Mouse (Mus musculus): ENCODE results near the gene Rab25.
A peak's percentile ranks its signal among the peaks of the same experiment; 100 is the strongest.

The Rab25 gene

GRCm38 (mm10) chr3:88542486-88542885, 5.6 kb downstream of the Rab25 start:
- DNase-seq (ENCODE audit: low read depth, low spot score) = no peak

DNA sequence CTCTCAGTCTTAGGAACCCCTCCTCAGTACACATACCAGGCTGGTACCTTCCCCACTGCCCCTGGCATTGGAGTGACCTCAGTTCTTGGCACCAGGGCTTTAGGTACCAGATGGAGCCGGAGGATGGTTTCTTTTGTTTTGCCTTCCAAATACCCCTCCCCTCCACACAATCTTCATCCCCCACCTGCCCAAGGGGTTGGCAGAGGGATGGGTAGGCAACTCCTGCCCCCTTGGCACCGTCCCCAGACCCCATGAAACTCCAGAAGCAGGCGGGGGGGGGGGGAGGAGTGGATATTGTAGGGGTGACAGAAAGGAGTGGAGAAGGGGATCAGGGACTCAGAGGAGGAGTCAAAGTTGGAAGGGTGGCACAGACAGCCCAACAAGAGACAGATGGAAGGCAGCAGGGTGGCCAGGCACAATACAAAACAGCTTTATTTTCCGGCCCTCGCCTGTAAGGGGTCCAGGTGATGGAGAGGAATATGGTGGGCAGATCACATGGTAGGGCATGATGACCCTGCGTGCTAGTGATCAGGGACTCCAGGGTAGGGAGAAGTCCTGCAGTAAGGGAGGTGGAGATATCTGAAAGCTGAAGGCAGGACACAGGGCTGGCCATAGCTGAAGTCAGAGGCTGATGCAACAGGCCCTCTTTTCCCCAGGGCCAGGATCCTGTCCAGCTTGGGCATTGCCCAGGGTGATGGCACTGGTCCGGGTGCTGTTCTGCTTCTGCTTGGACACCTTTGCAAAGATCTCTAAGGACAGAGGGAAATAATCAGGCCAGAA, 6.3 kb downstream of the Rab25 start:
- DNase-seq (ENCODE audit: low read depth, low spot score) = no peak

- DNase-seq (ENCODE audit: low read depth, low spot score) = no peak
These were observed 8.0 kb downstream of the Rab25 start for GRCm38 (mm10) chr3:88540085-88540484.

GRCm38 (mm10) chr3:88539397-88539796, 8.7 kb downstream of the Rab25 start:
- DNase-seq (ENCODE audit: low read depth, low spot score) = no peak

- no peak for DNase-seq (ENCODE audit: low read depth, low spot score)
These were observed 9.6 kb downstream of the Rab25 start for GRCm38 (mm10) chr3:88538271-88539145.

GRCm38 (mm10) chr3:88537146-88537545, 11.0 kb downstream of the Rab25 start:
- no peak for DNase-seq (ENCODE audit: low read depth, low spot score)

DNA sequence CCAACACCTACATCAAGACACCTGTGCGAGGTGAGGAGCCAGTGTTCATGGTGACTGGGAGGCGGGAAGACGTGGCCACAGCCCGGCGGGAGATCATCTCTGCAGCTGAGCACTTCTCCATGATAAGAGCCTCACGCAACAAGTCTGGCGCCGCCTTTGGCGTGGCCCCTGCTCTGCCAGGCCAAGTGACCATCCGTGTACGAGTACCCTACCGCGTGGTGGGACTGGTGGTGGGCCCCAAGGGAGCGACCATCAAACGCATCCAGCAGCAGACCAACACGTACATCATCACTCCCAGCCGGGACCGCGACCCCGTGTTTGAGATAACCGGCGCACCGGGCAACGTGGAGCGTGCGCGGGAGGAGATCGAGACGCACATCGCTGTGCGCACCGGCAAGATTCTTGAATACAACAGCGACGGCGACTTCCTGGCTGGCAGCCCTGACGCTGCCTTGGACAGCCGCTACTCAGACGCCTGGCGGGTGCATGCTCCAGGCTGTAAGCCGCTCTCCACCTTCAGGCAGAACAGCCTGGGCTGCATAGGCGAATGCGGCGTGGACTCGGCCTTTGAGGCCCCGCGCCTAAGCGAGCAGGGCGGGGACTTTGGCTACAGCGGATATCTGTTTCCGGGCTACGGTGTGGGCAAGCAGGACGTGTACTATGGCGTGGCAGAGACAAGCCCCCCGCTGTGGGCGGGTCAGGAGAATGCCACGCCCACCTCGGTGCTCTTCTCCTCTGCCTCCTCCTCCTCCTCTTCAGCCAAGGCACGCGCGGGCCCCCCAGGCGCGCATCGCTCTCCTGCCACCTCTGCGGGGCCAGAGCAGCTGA, 11.8 kb downstream of the Rab25 start:
- no peak for DNase-seq (ENCODE audit: low read depth, low spot score)

DNA sequence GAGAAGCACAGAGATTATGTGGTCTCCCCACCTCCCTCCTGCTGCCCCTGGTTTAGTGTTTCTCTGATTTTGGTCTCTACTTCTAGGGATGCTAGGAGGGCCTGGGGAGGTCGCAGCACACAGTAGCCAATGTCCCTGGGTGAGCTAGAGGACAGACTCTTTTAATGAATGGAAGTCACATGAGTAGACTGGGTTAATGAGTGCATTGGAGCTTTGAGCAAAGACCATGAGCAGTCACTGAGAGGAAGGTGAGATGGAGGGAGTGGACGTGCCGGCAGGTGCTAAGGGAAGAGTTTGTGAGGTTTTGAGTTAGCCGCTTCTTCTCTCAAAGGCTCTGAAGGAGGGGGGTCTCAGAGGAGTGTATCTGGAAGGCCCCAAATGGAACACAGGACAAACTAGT, 12.6 kb downstream of the Rab25 start:
- no peak for DNase-seq (ENCODE audit: low read depth, low spot score)

DNA sequence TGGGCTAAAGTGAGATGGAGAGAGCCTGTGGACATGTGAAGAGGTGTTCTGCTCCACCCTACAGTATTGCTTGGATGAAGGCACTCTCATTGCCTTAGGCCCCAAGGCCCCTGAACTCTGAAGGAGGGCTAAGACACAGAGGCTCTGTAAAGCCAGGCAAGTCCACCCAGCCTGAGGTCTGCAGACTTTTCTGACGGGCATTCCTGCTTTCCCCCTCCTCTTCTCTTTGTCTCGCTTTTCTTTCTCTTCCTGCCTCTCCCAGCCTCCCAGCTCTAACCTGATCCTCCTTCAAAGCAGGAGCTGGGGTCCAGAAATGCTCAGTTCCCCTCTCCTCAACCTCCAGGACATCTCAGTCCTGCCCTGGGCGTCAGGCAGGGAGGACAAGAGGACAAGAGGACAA, 13.1 kb downstream of the Rab25 start:
- DNase-seq (ENCODE audit: low read depth, low spot score) = no peak

GRCm38 (mm10) chr3:88533706-88534105, 14.4 kb downstream of the Rab25 start:
- DNase-seq (ENCODE audit: low read depth, low spot score) = no peak

DNA sequence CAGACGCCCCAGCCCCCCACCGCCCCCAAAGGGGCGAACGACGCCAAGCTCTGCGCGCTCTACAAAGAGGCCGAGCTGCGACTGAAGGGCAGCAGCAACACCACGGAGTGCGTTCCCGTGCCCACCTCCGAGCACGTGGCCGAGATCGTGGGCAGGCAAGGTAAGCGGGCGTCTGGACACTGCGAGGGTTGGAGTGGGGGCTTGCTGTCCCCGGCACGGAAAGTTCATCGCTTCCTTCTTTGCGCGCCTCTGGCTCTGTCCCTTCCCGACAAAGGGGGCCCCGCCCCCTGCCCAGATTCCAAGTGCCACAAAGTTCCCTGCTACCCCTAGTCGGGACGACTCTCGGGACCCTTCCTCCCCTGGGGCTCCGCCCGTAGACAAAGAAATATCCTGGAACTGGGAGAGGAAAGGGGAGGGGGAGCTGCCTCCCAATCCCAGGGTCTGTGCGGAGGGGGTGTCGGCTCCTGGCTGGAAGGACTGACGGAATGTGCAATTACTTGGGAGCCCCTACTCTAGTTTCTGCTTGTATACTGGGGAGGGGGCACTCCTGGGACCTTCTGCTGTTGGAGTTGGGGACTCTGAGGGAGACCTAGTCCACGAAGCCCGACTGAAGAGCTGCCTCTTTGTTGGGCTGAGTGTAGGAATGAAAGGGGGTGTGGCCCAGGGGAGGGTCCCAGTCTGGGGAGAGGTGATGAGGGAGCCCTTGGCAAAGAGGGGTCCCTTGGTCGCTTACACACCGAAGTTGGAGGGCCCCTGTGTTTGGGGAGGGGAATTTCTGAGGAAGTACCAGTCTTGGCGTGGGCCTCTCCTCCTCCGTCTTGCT, 15.2 kb downstream of the Rab25 start:
- DNase-seq (ENCODE audit: low read depth, low spot score) = no peak

DNA sequence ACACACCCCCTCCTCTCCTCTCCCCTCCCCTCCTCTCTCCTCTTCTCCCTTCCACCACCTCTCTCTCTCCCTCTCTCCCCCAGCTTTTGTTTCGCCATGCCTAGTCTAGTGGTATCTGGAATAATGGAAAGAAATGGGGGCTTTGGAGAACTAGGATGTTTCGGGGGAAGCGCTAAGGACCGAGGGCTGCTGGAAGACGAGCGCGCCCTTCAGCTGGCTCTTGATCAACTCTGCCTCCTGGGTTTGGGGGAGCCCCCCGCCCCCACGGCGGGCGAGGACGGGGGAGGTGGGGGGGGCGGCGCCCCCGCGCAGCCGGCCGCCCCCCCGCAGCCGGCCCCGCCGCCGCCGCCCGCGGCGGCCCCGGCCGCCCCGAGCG, 15.8 kb downstream of the Rab25 start, which contains the start of gene Mex3a:
Mex3a (plus strand) TSS at position 97 of the 376 bp plus-strand sequence.
- DNase-seq (ENCODE audit: low read depth, low spot score) = peak; percentile 36

DNA sequence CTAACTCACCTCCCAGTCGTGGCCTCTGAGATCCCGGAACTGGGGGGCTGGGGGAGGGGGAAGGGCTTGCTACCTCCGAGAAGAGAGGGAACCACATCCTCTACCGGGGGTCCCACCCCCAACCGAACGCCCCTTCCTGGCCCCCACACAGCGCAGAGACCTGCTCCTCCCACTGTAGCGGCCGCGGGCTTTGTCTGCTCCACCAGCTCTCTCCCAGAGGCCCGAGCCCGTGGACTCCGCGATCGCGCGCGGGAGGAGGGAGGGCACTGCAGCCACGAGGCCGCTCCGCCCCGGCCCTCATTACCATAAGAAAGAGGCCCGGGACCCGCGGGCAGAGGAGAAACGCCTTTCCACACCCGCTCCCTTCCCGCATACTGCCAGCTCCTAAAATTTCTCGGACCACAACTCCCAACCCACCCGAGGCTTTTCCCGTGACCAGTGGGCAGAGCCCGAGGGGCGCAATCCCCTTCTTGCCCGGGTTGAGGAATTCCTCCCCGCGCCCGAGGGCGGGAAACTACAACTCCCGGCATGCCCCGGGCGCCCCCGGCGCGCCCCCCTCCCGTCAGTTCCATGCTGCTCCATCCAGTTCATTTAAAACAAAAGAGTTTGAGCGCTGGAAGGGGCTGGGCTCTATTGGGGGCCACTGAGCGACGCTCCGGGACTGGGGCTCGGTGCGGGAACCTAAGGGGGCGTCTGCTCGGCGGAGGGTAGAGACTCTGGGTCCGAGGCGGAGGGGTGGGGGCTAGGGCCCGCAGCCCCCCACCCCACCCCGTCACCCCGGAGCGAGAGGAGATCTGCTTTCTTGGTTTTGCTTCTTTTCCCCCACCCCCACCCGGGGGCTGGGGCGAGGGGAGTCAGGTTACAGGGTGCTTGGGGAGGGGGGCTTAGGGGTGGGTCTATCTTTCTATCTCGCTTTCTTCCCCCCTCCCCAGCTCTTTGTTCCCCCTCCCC, 16.5 kb downstream of the Rab25 start:
- peak; percentile 89 for DNase-seq (ENCODE audit: low read depth, low spot score)

GRCm38 (mm10) chr3:88530082-88530864, 17.8 kb downstream of the Rab25 start:
- DNase-seq (ENCODE audit: low read depth, low spot score) = no peak

DNA sequence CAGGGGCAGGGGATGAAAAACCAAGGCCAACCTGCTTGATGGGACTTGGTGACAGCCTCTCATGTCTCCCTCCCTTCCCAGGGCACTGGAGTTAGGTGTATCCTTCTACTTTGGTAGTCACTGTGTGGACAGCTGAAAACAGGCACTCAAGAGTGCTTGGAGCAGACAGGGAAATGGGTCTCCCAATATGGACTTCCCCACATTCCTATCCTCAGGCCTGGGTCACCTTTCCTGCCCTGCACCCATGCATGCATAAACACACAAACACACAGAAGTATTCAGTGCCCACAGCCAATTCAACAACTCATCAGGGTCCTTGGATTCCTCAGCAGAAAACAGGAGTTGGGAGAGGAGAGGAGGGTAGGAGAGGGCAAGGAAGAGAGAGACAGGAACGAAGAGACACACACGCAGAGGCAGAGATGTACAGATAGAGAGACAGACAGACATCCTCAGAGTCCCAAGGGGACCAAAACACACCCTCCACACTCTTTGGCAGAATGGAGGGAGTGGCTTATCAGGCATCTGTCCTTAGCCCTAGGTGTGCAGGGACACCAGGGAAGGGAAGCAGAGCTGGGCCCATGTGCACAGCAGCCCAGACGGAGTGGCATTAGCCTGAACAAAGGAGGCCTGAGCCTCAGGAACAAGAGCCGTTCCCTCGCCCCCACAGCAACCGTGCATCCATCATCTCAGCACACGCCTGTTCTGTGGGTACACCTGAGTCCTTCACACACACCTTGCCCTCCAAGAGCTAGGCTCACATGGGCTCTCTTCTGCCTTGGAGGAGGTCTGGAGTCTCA, 18.7 kb downstream of the Rab25 start:
- DNase-seq (ENCODE audit: low read depth, low spot score) = no peak

GRCm38 (mm10) chr3:88528646-88529045, 19.5 kb downstream of the Rab25 start:
- no peak for DNase-seq (ENCODE audit: low read depth, low spot score)

GRCm38 (mm10) chr3:88527565-88527964, 20.5 kb downstream of the Rab25 start:
- no peak for DNase-seq (ENCODE audit: low read depth, low spot score)

Measured in A20 (cell line).